Mouse (Mus musculus) limb, embryonic 15.5 days (tissue): Measurements from ENCODE around the gene Pacsin3. TPM values are rescaled to one million over a fixed set of nuclear protein-coding genes. Genes with fewer than 3 reads are reported as not detected.
"Not testable (repeated sequence)": the region's sequence is repeated elsewhere in the genome, so short reads cannot be mapped to it uniquely, and the experiment has no call there.

ENCODE experiments used
- ATAC-seq: fragments of 200-750 bp; cut with Nextera tagmentation; 2 replicates; pipeline ENCODE4 v1.8.0; 2017; ENCODE audit warnings: low read depth, moderate TSS enrichment; ENCODE audit not compliant: insufficient number of reproducible peaks, low FRiP score, low TSS enrichment
- H3K27ac ChIP-seq: fragments of 300-500 bp; sonication (generic); 2 replicates; pipeline ENCODE4 v1.5.1; 2015; ENCODE audit warnings: moderate library complexity, mild to moderate bottlenecking, inconsistent platforms
- H3K27me3 ChIP-seq: fragments of 300-500 bp; sonication (generic); 2 replicates; pipeline ENCODE4 v1.6.1; 2015; ENCODE audit warnings: inconsistent platforms
- H3K36me3 ChIP-seq: fragments of 300-500 bp; sonication (generic); 2 replicates; pipeline ENCODE4 v1.6.1; 2015; ENCODE audit warnings: inconsistent platforms
- H3K4me1 ChIP-seq: fragments of 300-500 bp; sonication (generic); 2 replicates; pipeline ENCODE4 v1.6.1; 2015; ENCODE audit warnings: inconsistent platforms
- H3K4me2 ChIP-seq: fragments of 300-500 bp; sonication (generic); 2 replicates; pipeline ENCODE4 v1.6.1; 2015; ENCODE audit warnings: mild to moderate bottlenecking, inconsistent platforms
- H3K4me3 ChIP-seq: fragments of 300-500 bp; sonication (generic); 2 replicates; pipeline ENCODE4 v1.5.1; 2015; ENCODE audit warnings: mild to moderate bottlenecking, inconsistent platforms
- H3K9ac ChIP-seq: fragments of 300-500 bp; sonication (generic); 2 replicates; pipeline ENCODE4 v1.6.1; 2015; ENCODE audit warnings: inconsistent platforms
- H3K9me3 ChIP-seq: fragments of 300-500 bp; sonication (generic); 2 replicates; pipeline ENCODE4 v1.6.1; 2016; ENCODE audit warnings: inconsistent platforms
- WGBS: fragments of 180-500 bp; shearing (Covaris S2); methylation state at CpG from one replicate; pipeline ENCODE4 v1.1.7; 2015; 5-methylcytosine and 5-hydroxymethylcytosine counted together
- polyA plus RNA-seq: library from polyadenylated mRNA; unstranded; fragments of >200 nt; fragmentation: Nextera tagmentation; extraction: Ambion mirVana; gene quantifications from 2 replicates; pipeline ENCODE4 v1.2.1, GENCODE M21; 2015

The Pacsin3 gene
- 58.1 and 93.7 TPM in 2 replicates for polyA plus RNA-seq

DNA sequence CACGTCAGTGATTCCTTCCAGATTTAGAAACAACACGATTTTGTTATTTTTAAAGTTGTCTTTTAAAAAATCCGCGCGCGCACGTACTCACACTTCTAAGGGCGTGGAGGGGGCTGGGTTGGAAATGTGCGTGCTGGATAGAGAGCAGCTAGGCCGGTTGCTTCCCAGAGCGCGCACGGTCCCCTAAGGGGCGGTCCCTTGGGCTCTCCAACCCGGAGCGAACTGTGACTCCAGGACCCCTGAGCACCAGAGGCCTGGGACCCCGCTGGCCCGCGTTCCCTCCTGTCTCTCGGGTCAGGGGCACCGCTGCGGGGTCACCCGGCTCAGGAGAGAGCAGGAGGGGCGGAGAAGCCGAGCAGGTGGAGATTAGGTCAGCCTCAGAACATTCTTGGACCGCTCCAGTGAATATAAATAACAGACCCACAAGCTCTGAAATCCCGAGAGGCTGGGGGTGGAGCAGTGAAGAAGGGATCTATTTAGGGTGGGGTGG is at the start of gene Pacsin3:
TSS of gene Pacsin3 (plus strand) at position 294 of the 490 bp plus-strand sequence.
- H3K27me3 ChIP-seq: peaks cover 23% of the 10 kb centered on the region
- WGBS: 2% methylated on average over 27 of the region's 27 CpGs
- H3K9ac ChIP-seq: peak within 1 kb of the TSS; percentile 61
- peak within 1 kb of the TSS; percentile 87 for H3K4me2 ChIP-seq
- peaks cover 6% of the 10 kb centered on the region; the same call in 1 of the 2 replicates for H3K36me3 ChIP-seq
- H3K27ac ChIP-seq: peak within 1 kb of the TSS; percentile 90
- no peaks in the 10 kb centered on the region for H3K9me3 ChIP-seq
- peak within 1 kb of the TSS; percentile 78 for H3K4me3 ChIP-seq
- ATAC-seq: no peak
- peaks cover 40% of the 10 kb centered on the region for H3K4me1 ChIP-seq

DNA sequence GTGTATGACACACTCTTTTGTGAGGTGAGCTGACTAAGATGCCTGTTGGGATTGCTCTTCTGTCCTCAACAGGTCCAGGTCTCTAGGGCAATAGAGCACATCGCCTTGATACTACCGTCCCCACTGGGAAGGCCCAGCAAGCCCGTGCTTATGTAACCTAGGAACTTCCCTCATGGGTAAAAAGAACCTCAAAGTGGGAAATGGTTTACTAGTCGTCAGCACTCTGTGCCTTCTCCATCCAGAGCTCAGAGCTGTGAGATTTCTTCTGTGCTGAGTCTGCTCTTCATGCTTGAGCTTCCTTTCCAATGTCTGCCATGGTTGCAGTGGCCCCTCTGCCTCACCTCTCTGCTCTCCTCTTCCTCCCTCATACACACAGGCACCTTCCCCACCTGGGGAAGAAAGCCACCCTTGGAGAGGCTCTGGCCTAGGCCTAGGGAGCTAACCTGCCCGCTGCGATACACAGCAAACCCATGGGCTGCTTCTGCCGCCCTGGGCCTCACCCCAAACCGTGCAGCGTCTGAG is 49.4 kb upstream of the Pacsin3 start:
- Histone ChIP-seq H3K4me2 (no peak overlapping the region), H3K4me1 (peaks cover 16% of the 10 kb centered on the region), H3K36me3 (peaks cover 60% of the 10 kb centered on the region), H3K9ac (no peak overlapping the region), H3K4me3 (no peak overlapping the region), H3K9me3 (no peaks in the 10 kb centered on the region), H3K27me3 (no peaks in the 10 kb centered on the region), H3K27ac (no peak overlapping the region)
- no peak for ATAC-seq
- WGBS: 93% methylated on average over 9 of the region's 9 CpGs

DNA sequence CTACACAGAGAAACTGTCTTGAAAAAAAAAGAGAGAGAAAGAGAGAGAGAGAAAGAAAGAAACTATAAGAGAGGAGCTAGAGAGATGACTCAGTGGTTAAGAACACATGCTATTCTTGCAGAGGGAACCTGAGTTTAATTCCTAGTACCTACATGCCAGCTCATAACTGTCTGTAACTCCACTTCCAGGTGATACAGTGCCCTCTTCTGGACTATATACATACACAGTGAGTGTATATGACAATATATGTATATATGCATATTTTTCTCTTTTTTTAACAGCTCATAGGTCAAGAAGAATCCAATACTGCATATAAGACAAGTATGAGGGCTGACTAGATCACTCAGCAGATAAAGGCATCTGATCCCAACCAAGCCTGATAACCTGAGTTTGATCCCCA is 42.4 kb upstream of the Pacsin3 start:
- Histone ChIP-seq H3K9ac (no peak overlapping the region), H3K4me1 (no peaks in the 10 kb centered on the region), H3K4me2 (no peak overlapping the region), H3K27me3 (no peaks in the 10 kb centered on the region), H3K9me3 (no peaks in the 10 kb centered on the region), H3K4me3 (no peak overlapping the region), H3K36me3 (peaks cover 84% of the 10 kb centered on the region), H3K27ac (no peak overlapping the region)
- no peak for ATAC-seq

DNA sequence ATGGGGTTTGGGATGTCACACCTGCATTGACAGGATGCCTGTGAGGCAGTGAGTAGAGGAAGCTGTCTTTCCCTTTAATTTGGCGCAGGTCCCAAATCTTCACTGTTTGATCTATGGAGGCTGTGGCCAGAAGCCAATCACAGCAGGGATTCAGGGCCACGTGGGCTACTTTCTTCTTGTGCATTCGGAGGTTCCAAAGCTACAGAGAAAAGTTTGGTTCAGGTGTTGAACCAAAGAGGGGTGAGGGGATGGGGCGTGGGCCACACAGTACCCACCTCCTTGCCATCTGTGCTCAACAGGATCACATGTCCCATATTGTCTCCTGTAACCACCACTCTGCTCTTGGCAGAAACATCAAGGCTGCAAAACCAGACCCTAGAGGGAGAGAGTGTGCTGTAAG is 38.7 kb upstream of the Pacsin3 start:
- Histone ChIP-seq H3K27me3 (no peaks in the 10 kb centered on the region), H3K9me3 (no peaks in the 10 kb centered on the region), H3K4me2 (no peak overlapping the region), H3K4me3 (no peak overlapping the region), H3K27ac (no peak overlapping the region), H3K36me3 (peaks cover 54% of the 10 kb centered on the region), H3K4me1 (no peaks in the 10 kb centered on the region), H3K9ac (no peak overlapping the region)
- ATAC-seq: no peak
- WGBS: 59% methylated on average over 4 of the region's 4 CpGs

DNA sequence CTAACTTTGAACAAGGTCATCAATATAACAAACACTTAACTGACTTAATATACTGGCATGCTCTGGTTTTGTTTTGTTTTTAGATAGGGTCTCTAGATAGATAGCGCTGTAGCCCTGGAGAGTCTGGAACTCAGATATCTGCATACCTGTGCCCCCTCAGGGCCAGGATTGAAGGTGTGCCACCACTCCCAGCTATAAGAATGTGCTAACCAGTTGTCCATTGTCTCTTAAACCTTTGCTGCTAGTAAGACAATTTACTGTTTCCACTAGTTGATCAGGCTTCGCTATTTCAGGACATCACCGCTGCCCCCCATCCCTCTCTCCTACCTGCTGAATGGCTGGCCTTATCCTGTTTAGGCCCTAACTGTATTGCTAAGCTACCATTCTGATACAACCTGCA is 35.3 kb upstream of the Pacsin3 start:
- Histone ChIP-seq H3K9me3 (no peaks in the 10 kb centered on the region), H3K36me3 (peaks cover 25% of the 10 kb centered on the region), H3K27ac (no peak overlapping the region), H3K4me2 (no peak overlapping the region), H3K4me3 (no peak overlapping the region), H3K27me3 (no peaks in the 10 kb centered on the region), H3K4me1 (no peaks in the 10 kb centered on the region), H3K9ac (no peak overlapping the region)
- 92% methylated on average over 3 of the region's 3 CpGs for WGBS
- ATAC-seq: no peak

DNA sequence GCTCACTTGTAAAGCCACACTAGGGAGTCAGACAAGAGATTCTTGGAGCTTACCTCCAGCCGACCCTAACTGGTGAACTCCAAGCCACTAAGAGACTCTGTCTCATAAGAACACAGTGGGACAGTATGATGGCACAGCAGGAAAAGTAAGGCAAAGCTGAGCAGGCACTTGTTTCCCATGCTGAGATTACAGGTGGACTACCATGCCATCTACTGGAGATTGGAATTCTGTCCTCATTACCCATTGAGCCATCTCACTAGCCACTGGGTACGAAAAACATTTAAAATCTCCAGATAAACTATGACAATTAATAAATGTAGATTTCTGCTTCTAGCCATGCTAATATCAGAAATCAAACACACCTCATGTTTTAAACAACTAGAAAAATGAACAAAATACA is 32.1 kb upstream of the Pacsin3 start:
- H3K9me3 ChIP-seq: no peaks in the 10 kb centered on the region
- H3K4me1 ChIP-seq: no peaks in the 10 kb centered on the region
- no peak for ATAC-seq
- no peak overlapping the region for H3K9ac ChIP-seq
- no peaks in the 10 kb centered on the region for H3K27me3 ChIP-seq
- no peak overlapping the region for H3K4me2 ChIP-seq
- H3K36me3 ChIP-seq: peaks cover 5% of the 10 kb centered on the region; the same call in 1 of the 2 replicates
- H3K27ac ChIP-seq: no peak overlapping the region
- H3K4me3 ChIP-seq: no peak overlapping the region
- 83% methylated on average over 2 of the region's 2 CpGs for WGBS

DNA sequence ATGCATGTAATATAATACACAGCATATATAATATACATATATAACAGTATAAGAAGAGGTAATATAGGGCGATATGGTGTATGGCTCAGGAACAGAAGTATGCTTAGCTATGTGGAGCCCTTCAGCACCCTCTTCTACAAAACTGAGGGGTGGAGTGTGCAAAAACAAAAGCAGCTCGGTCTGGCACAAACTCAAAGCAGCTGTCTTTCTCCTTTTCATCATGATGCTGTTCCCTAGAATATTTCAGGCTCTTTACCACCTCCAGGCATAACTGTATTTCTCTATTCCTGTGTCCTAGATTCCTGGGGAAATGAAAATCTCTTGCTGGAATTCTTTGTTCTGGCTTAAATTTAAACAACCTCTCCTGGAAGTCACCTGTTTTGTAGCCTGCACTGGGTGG is 26.0 kb upstream of the Pacsin3 start:
- ATAC-seq: no peak
- WGBS: 58% methylated on average over 2 of the region's 2 CpGs
- Histone ChIP-seq H3K4me3 (no peak overlapping the region), H3K4me2 (no peak overlapping the region), H3K4me1 (no peaks in the 10 kb centered on the region), H3K27ac (no peak overlapping the region), H3K27me3 (no peaks in the 10 kb centered on the region), H3K9ac (no peak overlapping the region), H3K36me3 (peaks cover 15% of the 10 kb centered on the region), H3K9me3 (no peaks in the 10 kb centered on the region)

DNA sequence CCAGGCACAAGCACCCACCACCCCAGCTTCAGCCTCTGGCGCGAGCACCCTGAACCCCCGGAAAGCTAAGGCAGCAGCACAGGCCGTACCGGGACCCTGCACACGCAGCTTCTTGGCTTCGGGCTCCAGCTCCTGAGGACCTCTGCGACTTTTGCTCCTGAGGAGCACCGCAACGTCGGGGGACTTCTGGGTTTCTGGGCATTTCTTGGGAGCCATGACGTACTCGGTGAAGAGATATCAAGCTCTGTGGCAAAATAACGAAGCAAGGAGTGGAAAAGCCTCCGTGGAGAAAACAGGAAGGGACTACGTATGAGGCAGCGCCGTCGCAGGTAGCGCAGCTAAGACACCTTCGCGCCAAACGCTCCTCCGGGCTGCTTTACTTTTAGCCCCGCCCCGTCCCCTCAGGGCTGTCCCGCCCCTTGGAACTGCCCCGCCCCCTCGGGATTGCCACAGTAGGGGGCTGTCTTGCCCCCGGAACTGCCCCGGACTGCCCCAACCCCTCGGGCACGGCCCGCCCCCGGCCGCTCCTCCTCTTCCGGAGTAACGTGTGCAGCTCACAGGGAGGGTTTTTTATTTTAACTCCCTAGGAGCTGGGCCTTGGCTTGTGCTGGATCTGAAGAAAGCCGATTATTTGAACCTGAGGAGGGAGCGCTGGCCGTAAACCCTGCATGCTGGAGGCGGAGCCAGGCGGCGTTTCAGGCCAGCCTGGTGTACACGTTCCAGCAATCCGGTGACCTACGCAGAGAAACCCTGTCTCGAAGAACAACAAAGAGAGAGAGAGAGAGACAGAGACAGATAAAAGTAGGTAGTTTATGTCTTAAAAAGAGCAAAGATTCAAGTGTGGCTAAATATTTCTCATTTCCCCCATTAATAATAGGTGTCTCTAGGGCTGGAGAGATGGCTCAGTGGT is 18.9 kb upstream of the Pacsin3 start, which contains the start of gene Ddb2:
TSS of gene Ddb2 (minus strand) at position 382 of the 910 bp plus-strand sequence.
- H3K4me3 ChIP-seq: peak within 1 kb of the TSS; percentile 63

DNA sequence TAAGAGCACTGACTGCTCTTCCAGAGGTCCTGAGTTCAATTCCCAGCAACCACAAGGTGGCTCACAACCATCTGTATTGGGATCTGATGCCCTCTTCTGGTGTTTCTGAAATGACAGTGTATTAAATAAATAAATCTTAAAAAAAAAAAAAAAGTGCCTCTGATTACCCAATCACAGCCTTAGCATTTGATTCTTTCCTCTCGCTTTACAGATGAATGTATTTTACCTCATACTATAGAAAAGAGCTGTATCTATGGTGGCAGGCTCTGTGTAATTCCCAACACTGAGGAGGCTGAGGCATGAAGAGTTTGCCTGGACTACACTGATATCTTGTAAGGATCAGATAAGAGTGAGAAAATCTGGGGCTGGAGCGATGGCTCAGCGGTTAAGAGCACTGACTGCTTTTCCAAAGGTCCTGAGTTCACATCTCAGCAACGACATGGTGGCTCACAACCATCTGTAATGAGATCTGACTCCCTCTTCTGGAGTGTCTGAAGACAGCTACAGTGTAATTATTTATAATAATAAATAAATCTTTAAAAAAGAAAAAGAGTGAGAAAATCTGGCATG is 18.2 kb upstream of the Pacsin3 start:
- H3K9me3 ChIP-seq, H3K4me1 ChIP-seq, H3K9ac ChIP-seq, H3K27me3 ChIP-seq: not testable (repeated sequence)
- H3K4me3 ChIP-seq: peak overlapping the region; percentile 63
- peaks cover 12% of the 10 kb centered on the region for H3K36me3 ChIP-seq
- ATAC-seq: peak; percentile 35
- H3K27ac ChIP-seq: peak overlapping the region; percentile 90
- H3K4me2 ChIP-seq: peak overlapping the region; percentile 72
- WGBS: 30% methylated on average over 4 of the region's 4 CpGs

More for the DNA sequence above, 18.9 kb upstream of the Pacsin3 start, which contains the start of gene Ddb2:
- peaks cover 9% of the 10 kb centered on the region; the same call in 1 of the 2 replicates for H3K4me1 ChIP-seq
- H3K4me2 ChIP-seq: peak within 1 kb of the TSS; percentile 72
- no peaks in the 10 kb centered on the region for H3K27me3 ChIP-seq
- no peaks in the 10 kb centered on the region for H3K9me3 ChIP-seq
- peak within 1 kb of the TSS; percentile 90 for H3K27ac ChIP-seq
- peak; percentile 99 for ATAC-seq
- peaks cover 12% of the 10 kb centered on the region for H3K36me3 ChIP-seq
- H3K9ac ChIP-seq: peak within 1 kb of the TSS; percentile 64
- WGBS: under 1% methylated on average over 48 of the region's 48 CpGs

DNA sequence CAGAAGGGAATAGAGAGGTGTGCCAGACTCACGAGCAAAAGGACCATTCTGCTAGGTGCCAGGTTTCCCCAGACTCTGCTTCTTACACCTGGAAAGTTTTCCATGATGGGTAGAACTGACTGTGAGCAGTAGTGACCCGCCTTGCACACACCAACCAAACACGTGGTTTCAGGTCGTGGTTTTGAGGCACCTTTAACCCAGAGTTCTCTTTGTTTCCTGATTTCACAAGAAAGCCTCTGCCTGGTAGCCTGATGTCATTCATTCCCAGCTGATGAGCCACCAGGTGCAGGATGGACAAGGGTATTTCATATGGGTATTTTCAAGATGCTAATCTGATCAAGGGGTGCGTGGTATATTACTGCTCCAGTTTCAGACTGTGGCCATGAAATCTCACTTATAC is 13.2 kb upstream of the Pacsin3 start:
- no peaks in the 10 kb centered on the region for H3K27me3 ChIP-seq
- whole genome bisulfite sequencing: 61% methylated on average over 5 of the region's 5 CpGs

DNA sequence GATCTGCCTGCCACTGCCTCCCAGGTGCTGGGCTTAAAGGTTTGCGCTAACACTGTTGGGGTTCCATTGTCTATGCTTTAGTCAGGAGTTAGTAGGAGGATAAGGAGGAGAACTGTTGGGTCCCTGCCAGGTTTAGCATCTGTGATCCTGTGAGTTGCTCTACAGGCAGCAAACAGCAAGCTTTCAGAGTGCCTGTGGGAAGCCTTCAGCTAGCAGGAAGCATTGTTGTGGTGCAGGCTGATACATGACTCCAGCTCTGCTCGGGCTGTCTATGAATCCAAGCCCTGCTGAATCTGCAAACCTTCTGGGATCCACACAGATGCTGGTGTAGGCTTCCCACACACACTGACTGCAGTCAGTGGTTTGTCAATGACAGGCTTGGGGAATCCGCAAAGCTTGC is 12.3 kb upstream of the Pacsin3 start:
- H3K4me3 ChIP-seq: no peak overlapping the region
- ATAC-seq: 0 out of 2 replicates have a peak, but pooled peaks have one; percentile 10
- no peaks in the 10 kb centered on the region for H3K4me1 ChIP-seq
- H3K27ac ChIP-seq: peak overlapping the region; percentile 24; the same call in 1 of the 2 replicates
- no peak overlapping the region for H3K9ac ChIP-seq
- no peak overlapping the region for H3K4me2 ChIP-seq
- no peaks in the 10 kb centered on the region for H3K27me3 ChIP-seq
- no peaks in the 10 kb centered on the region for H3K36me3 ChIP-seq
- H3K9me3 ChIP-seq: no peaks in the 10 kb centered on the region
- 50% methylated on average over 3 of the region's 3 CpGs for WGBS

More for the DNA sequence above, 13.2 kb upstream of the Pacsin3 start:
- peaks cover 3% of the 10 kb centered on the region; the same call in 1 of the 2 replicates for H3K4me1 ChIP-seq
- H3K9me3 ChIP-seq: no peaks in the 10 kb centered on the region
- no peak overlapping the region for H3K27ac ChIP-seq
- ATAC-seq: no peak
- H3K36me3 ChIP-seq: no peaks in the 10 kb centered on the region
- no peak overlapping the region for H3K4me2 ChIP-seq
- no peak overlapping the region for H3K4me3 ChIP-seq
- H3K9ac ChIP-seq: no peak overlapping the region
